Mouse (Mus musculus) embryonic facial prominence, embryonic 15.5 days (tissue): Measurements from ENCODE around the gene Cit. TPM values are rescaled to one million over a fixed set of nuclear protein-coding genes. Genes with fewer than 3 reads are reported as not detected.

Experiments used
- ATAC-seq: fragments of 200-750 bp; cut with Nextera tagmentation; 2 replicates; pipeline ENCODE4 v1.8.0; 2017; ENCODE audit warnings: low read depth, moderate TSS enrichment; ENCODE audit not compliant: insufficient number of reproducible peaks, low FRiP score, low TSS enrichment
- H3K27ac ChIP-seq: fragments of 300-500 bp; sonication (generic); replicated peaks from 2 replicates; pipeline ENCODE4 v1.5.1; 2015; ENCODE audit warnings: mild to moderate bottlenecking, inconsistent platforms
- H3K27me3 ChIP-seq: fragments of 300-500 bp; sonication (generic); 2 replicates; pipeline ENCODE4 v1.6.1; 2015; ENCODE audit warnings: inconsistent platforms
- H3K36me3 ChIP-seq: fragments of 300-500 bp; sonication (generic); 2 replicates; pipeline ENCODE4 v1.6.1; 2015; ENCODE audit warnings: mild to moderate bottlenecking, inconsistent platforms
- H3K4me1 ChIP-seq: fragments of 300-500 bp; sonication (generic); 2 replicates; pipeline ENCODE4 v1.6.1; 2015; ENCODE audit warnings: inconsistent platforms
- H3K4me2 ChIP-seq: fragments of 300-500 bp; sonication (generic); replicated peaks from 2 replicates; pipeline ENCODE4 v1.6.1; 2015; ENCODE audit warnings: mild to moderate bottlenecking, inconsistent platforms
- H3K4me3 ChIP-seq: fragments of 300-500 bp; sonication (generic); replicated peaks from 2 replicates; pipeline ENCODE4 v1.5.1; 2015; ENCODE audit warnings: mild to moderate bottlenecking, inconsistent platforms
- H3K9ac ChIP-seq: fragments of 300-500 bp; sonication (generic); 2 replicates; pipeline ENCODE4 v1.6.1; 2015; ENCODE audit warnings: inconsistent platforms
- H3K9me3 ChIP-seq: fragments of 300-500 bp; sonication (generic); replicated peaks from 2 replicates; pipeline ENCODE4 v1.6.1; 2016; ENCODE audit warnings: inconsistent platforms
- WGBS: fragments of 180-500 bp; shearing (Covaris S2); methylation state at CpG from one replicate; pipeline ENCODE4 v1.1.7; 2015; 5-methylcytosine and 5-hydroxymethylcytosine counted together
- polyA plus RNA-seq: library from polyadenylated mRNA; unstranded; fragments of >200 nt; fragmentation: Nextera tagmentation; extraction: Ambion mirVana; gene quantifications from 2 replicates; pipeline ENCODE4 v1.2.1, GENCODE M21; 2015

The Cit gene
- polyA plus RNA-seq, 1 experiment from 2014 or later = 26.5 TPM

DNA sequence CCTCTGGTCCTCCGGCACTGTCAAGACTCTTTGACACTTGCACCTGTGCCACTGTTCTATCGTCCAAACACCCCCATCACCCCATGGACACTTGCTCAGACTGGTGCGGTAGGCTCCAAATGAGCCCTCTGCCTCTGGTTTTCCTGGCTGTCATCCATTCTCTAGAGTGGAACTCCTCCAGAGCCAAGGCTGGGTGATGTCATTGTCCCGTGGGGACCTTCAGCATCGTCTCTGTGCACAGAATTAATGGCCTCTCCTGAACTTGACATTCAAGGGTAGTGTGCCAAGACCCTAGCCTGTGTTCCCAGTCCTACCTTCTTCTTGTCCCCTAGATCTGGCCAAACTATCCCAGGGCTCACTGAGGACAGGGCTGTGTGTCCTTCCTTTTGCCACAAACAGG lies 70.4 kb downstream of the Cit start:
- WGBS = 88% methylated on average over 5 of the region's 5 CpGs
- no peaks in the 10 kb centered on the region for H3K4me1 ChIP-seq
- H3K4me3 ChIP-seq = no peak overlapping the region
- H3K4me2 ChIP-seq = no peak overlapping the region
- H3K27me3 ChIP-seq = no peaks in the 10 kb centered on the region
- ATAC-seq = no peak
- no peak overlapping the region for H3K9ac ChIP-seq
- H3K36me3 ChIP-seq = no peaks in the 10 kb centered on the region
- H3K27ac ChIP-seq = no peak overlapping the region
- no peaks in the 10 kb centered on the region for H3K9me3 ChIP-seq

DNA sequence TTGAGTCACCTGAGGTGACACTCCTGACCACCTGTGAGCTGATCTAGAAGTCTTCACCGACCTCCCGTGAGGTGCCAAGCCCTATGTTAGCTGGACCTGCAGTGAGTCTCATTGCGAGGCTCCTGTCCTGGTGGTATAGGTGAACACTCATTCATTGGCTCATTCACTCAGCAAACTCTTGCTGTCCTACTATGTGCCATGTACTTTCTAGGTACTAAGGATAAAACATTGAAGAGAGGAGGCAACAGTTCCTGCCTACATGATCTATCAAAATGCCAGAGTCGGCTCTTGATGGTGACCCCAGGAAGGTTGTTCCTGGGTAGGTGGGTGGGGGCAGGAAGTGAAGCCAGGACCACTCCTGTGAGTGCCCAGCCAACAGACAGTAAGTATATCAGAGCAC lies 72.9 kb downstream of the Cit start:
- 94% methylated on average over 4 of the region's 4 CpGs for WGBS
- Histone ChIP-seq H3K4me3 (no peak overlapping the region), H3K4me1 (no peaks in the 10 kb centered on the region), H3K27me3 (no peaks in the 10 kb centered on the region), H3K9ac (no peak overlapping the region), H3K36me3 (no peaks in the 10 kb centered on the region), H3K4me2 (no peak overlapping the region), H3K9me3 (no peaks in the 10 kb centered on the region), H3K27ac (no peak overlapping the region)
- ATAC-seq = no peak

DNA sequence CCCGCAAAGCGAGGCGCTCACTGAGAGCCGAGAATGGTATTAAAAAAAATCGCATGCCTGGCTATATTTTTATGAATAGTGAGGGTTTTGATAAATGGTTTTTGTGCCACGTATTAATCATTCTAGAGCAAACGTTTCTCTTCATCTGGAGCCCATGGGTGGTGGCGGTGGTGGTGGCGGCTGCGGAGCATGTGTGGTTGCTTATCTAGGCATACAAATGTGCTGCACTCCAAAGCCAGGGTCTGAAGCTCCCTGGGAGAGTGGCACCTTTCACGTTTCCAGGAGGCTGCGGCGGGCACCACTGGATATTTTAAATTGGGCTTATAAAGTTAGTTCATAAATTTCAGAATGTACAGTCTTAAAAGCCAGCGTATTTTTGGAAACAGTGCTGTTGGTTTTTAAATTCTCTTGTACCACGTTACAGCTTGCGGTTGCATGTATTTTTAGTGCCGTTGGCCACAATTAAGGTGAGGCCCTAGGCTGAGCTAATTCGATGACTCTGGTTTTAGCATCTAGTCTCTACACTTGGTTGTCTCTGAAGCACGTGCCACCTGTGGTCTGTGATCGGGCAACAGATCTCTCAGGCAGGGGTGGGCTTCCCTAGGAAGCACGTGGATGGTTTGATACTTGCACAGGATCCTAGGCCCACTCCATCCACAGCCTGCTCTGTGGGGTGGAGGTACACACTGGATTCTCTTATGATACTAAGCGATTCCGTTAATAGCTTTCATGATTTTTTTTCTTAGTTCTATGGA lies 73.7 kb downstream of the Cit start:
- H3K4me3 ChIP-seq = no peak overlapping the region
- ATAC-seq = no peak
- no peak overlapping the region for H3K4me2 ChIP-seq
- no peak overlapping the region for H3K27ac ChIP-seq
- no peaks in the 10 kb centered on the region for H3K27me3 ChIP-seq
- H3K36me3 ChIP-seq = no peaks in the 10 kb centered on the region
- no peaks in the 10 kb centered on the region for H3K9me3 ChIP-seq
- WGBS = 86% methylated on average over 23 of the region's 23 CpGs
- no peaks in the 10 kb centered on the region for H3K4me1 ChIP-seq
- H3K9ac ChIP-seq = no peak overlapping the region

DNA sequence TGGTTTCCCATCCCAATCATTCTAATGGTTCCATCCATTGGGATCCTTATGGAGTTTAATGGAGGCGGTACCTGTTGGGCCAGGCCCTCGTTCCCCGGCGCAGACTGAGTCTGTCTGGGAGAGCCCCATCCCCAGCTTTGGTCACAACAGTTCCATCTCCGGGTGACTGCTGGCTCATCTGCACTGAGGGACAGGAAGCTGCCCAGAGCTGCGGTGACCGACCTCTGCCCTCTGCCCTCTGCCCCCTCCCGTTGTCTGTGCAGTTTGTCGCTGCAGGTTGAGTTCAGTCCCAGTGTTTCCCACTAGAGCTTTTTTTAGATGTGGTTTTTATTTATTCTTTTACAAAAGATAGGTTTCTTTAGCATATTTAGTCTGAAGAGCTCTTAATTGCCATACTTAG lies 76.9 kb downstream of the Cit start:
- Histone ChIP-seq H3K27me3 (no peaks in the 10 kb centered on the region), H3K36me3 (no peaks in the 10 kb centered on the region), H3K9ac (no peak overlapping the region), H3K27ac (no peak overlapping the region), H3K4me1 (no peaks in the 10 kb centered on the region), H3K4me2 (no peak overlapping the region), H3K4me3 (no peak overlapping the region), H3K9me3 (no peaks in the 10 kb centered on the region)
- 42% methylated on average over 9 of the region's 9 CpGs for WGBS
- no peak for ATAC-seq

DNA sequence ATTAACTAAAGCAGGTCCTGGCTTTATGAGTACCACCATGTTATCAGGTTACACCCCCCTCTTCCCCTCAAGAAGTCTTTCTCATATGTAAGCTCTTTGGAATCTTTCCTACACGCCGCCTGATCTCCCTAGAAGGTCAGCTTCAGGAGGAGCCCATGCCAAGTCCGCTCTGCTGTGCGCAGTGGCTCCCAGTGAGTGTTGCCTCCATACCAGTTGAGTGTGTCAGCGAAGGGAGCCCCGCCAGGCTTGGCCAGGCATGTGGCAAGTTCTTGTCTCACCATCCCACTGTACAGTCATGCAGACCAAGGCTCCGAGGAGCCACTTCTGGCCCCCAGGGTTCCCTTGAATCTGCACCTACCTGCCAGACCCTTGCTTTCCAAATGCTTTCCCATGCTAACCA lies 79.9 kb downstream of the Cit start:
- Histone ChIP-seq H3K4me2 (no peak overlapping the region), H3K4me3 (no peak overlapping the region), H3K36me3 (peaks cover 11% of the 10 kb centered on the region), H3K9ac (no peak overlapping the region), H3K9me3 (no peaks in the 10 kb centered on the region), H3K4me1 (no peaks in the 10 kb centered on the region), H3K27ac (no peak overlapping the region), H3K27me3 (no peaks in the 10 kb centered on the region)
- 89% methylated on average over 7 of the region's 7 CpGs for WGBS
- no peak for ATAC-seq

DNA sequence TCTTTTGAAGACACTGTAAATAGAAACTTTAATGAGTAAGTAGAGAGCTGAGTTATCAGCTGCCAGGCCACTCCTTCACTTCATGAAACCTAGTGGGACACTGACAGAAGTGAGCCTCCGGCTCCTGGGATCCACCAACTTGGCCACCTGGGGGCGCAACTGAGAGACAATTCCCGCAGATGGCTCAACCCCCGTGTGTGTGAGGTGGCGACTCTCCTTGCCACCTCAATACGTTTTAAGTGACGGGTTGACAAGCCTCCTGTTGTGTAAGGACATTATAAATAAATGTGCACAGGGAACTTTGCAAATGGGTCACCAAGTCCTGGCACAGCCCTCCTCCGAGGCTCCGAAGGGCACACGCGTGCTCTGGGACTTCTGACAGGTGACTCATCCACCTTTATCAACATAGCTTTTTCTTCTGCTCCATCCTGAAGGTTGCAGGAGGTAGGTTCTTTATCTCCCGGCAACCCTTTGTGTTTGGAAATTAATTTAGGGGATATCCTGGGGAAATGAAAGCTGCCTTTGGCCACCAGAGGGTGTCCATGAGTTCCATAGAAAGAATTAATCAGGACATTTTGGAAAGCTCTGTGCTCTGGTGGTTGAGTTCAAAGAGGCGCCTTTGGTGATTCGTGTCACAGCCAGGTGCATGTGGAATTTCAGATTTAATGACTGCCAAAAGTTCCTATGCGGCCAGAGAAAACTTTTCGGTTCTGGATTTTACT lies 83.9 kb downstream of the Cit start:
- H3K9me3 ChIP-seq = no peaks in the 10 kb centered on the region
- WGBS = 85% methylated on average over 16 of the region's 16 CpGs
- no peak overlapping the region for H3K4me2 ChIP-seq
- no peak overlapping the region for H3K27ac ChIP-seq
- no peak overlapping the region for H3K9ac ChIP-seq
- H3K4me1 ChIP-seq = no peaks in the 10 kb centered on the region
- no peaks in the 10 kb centered on the region for H3K27me3 ChIP-seq
- no peak for ATAC-seq
- peaks cover 39% of the 10 kb centered on the region for H3K36me3 ChIP-seq
- H3K4me3 ChIP-seq = no peak overlapping the region

DNA sequence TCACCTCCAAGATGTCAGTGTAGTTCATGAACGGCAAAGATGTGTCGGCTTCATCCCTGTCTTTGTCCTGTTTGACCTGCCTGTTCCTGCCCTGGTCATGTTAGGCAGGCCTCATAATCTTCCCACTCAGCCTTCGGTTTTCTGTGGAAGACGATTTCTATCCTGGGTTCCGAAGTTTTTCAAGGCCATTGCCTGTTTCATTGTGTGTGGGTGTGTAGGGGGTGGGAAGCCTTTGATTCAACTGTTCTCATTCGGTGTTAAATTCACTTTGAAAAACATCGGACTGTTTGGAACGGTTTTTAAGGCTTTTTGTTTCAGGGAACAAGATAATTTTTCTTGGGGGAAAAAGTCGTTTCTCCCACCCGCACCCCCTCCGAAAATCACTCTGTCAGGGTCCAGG lies 87.2 kb downstream of the Cit start:
- no peaks in the 10 kb centered on the region for H3K4me1 ChIP-seq
- ATAC-seq = no peak
- no peak overlapping the region for H3K4me3 ChIP-seq
- H3K4me2 ChIP-seq = no peak overlapping the region
- no peak overlapping the region for H3K9ac ChIP-seq
- H3K27me3 ChIP-seq = no peaks in the 10 kb centered on the region
- WGBS = 93% methylated on average over 11 of the region's 11 CpGs
- H3K9me3 ChIP-seq = no peaks in the 10 kb centered on the region
- peaks cover 42% of the 10 kb centered on the region for H3K36me3 ChIP-seq
- H3K27ac ChIP-seq = no peak overlapping the region

DNA sequence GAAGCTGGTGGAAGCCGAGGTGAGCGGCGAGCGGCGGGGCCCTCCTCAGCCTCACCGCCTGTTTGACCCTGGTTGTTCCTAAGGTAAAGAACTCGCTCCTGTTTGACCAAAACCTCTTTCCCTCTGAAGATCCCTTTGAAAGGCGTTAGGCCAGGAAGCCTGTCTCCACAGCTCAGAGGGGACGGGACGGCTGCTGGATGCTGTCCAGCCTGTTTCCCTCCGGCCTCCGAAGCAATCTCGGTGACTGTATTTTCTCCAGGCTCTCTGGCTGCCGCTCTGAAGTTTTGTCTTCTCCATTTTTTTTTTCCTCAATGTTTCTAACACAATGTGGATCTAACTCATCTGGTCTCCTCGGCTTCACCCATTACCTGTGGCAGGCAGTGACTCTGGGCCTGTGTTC lies 91.8 kb downstream of the Cit start:
- WGBS = 88% methylated on average over 15 of the region's 15 CpGs
- ATAC-seq = no peak
- Histone ChIP-seq H3K4me1 (no peaks in the 10 kb centered on the region), H3K27me3 (no peaks in the 10 kb centered on the region), H3K9ac (no peak overlapping the region), H3K36me3 (peaks cover 39% of the 10 kb centered on the region), H3K4me2 (no peak overlapping the region), H3K4me3 (no peak overlapping the region), H3K27ac (no peak overlapping the region), H3K9me3 (no peaks in the 10 kb centered on the region)

DNA sequence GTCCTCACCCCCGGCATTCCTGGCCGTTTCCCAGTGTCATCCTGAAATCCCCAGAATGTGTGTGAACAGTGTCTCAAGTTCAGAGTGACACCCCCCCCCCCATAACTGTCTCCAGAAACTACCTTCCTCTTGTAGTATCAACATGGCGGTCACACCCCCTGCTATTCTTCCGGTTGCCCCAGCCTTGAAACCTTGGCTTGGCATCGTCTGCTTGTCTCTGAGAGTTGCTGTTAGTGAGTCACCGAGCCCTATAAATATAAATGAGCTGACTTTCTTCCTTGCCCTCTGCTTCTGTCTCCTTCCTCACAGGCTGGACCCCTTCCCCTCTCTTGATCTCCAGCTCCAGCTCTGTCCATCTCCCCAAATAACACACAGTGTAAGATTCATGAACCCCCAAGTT lies 92.5 kb downstream of the Cit start:
- no peak for ATAC-seq
- Histone ChIP-seq H3K27me3 (no peaks in the 10 kb centered on the region), H3K27ac (no peak overlapping the region), H3K4me2 (no peak overlapping the region), H3K4me3 (no peak overlapping the region), H3K36me3 (peaks cover 36% of the 10 kb centered on the region), H3K4me1 (no peaks in the 10 kb centered on the region), H3K9me3 (no peaks in the 10 kb centered on the region), H3K9ac (no peak overlapping the region)
- WGBS = 94% methylated on average over 6 of the region's 6 CpGs

DNA sequence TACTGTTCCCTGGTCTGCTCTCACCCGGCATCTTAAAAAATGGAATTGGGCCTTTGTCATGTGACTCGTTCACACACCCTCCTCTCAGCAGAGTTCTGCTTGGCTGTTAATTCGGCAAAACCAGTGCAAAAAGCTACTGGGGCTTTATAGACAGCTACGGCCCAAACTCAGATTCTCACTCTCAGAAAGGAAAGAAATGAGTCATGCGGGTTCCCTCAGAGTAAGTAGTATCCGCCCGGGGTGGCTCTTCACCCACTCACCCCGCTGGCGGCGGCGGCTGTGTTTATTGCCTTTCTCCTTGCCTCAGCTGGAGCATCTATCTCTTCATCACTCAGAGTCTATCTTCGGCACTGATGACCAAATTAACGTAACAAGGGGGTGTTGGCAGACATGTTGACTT lies 93.9 kb downstream of the Cit start:
- H3K4me3 ChIP-seq = no peak overlapping the region
- no peaks in the 10 kb centered on the region for H3K9me3 ChIP-seq
- WGBS = 92% methylated on average over 13 of the region's 13 CpGs
- H3K9ac ChIP-seq = no peak overlapping the region
- H3K4me2 ChIP-seq = no peak overlapping the region
- H3K4me1 ChIP-seq = no peaks in the 10 kb centered on the region
- no peaks in the 10 kb centered on the region for H3K27me3 ChIP-seq
- peaks cover 35% of the 10 kb centered on the region for H3K36me3 ChIP-seq
- H3K27ac ChIP-seq = no peak overlapping the region
- no peak for ATAC-seq

DNA sequence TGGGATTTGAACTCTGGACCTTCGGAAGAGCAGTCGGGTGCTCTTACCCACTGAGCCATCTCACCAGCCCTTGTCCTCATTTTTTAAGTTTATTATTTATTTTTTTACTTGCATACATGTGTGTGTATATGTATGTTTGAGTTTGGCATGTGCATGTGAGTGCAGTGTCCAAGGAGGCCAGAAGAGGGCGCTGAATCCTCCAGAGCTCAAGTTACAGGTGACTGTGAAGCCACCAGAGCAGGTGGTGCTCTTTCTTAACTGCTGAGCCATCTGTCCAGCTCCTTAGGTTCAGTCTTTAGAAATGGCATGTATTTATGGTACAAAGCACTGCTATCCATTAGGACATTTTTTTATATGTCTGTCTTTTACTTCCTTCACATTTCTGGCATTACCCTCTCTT lies 97.3 kb downstream of the Cit start:
- Histone ChIP-seq H3K27ac (no peak overlapping the region), H3K4me3 (no peak overlapping the region), H3K9me3 (no peaks in the 10 kb centered on the region), H3K4me2 (no peak overlapping the region), H3K36me3 (peaks cover 43% of the 10 kb centered on the region), H3K4me1 (no peaks in the 10 kb centered on the region), H3K27me3 (no peaks in the 10 kb centered on the region), H3K9ac (no peak overlapping the region)
- 95% methylated on average over 3 of the region's 3 CpGs for WGBS
- no peak for ATAC-seq
